Mouse (Mus musculus): Measurements from ENCODE around the gene Mrpl48.

- no peak for TF ChIP-seq POLR2A (IDR thresholded peaks at IDR 0.05; ENCODE audit: borderline replicate concordance, insufficient read depth, low read length)
- TF ChIP-seq CTCF (IDR thresholded peaks at IDR 0.05; ENCODE audit: borderline replicate concordance, insufficient read depth, low read depth, low read length), result no peak
Observed at GRCm38 (mm10) chr7:100549796-100550195, 58.3 kb downstream of the Mrpl48 start.

All from cerebellum, adult 2 months (tissue).